Mouse (Mus musculus): Measurements from ENCODE around the gene AU022252. TPM values are rescaled to one million over a fixed set of nuclear protein-coding genes. Genes with fewer than 3 reads are reported as not detected.

AU022252 gene
- total and polyA plus RNA-seq, 3 experiments = 12.3 to 24.9 TPM; not detected in 1

- Histone ChIP-seq H3K9me3 (replicated peaks; ENCODE audit: insufficient read depth, low read length) (no peaks in the 10 kb centered on the region), H3K4me1 (ENCODE audit: control insufficient read depth in 1 of 2, insufficient read depth in 2 of 2, low read length in 2 of 2) (peaks cover 0 to 12% of the 10 kb centered on the region in 2 experiments; a peak in 2 of 4 replicates), H3K4me3 (ENCODE audit: control insufficient read depth in 1 of 2, insufficient read depth in 1 of 2, low read depth in 2 of 2, low read length in 2 of 2) (no peak overlapping the region), H3K27ac (ENCODE audit: control insufficient read depth, low read depth, low read length) (no peak overlapping the region), H3K9ac (ENCODE audit: control insufficient read depth, low read depth, low read length, poor library complexity, severe bottlenecking) (no peak overlapping the region), H3K36me3 (ENCODE audit: control insufficient read depth in 1 of 2, insufficient read depth in 2 of 2, low read length in 2 of 2) (peaks cover 0 to 15% of the 10 kb centered on the region in 2 experiments; a peak in 2 of 4 replicates), H3K27me3 (ENCODE audit: control insufficient read depth in 1 of 2, insufficient read depth in 2 of 2, low read length in 2 of 2) (no peaks in the 10 kb centered on the region), H3K79me2 (ENCODE audit: control insufficient read depth, insufficient read depth, low read length, poor library complexity) (no peaks in the 10 kb centered on the region)
- TF ChIP-seq MYB (IDR thresholded peaks at IDR 0.05; ENCODE audit: low read depth, low read length) = no peak
- no peak for TF ChIP-seq GABPA (IDR thresholded peaks at IDR 0.05; ENCODE audit: low read depth, low read length)
- no peak for TF ChIP-seq BHLHE40 (IDR thresholded peaks at IDR 0.05; ENCODE audit: borderline replicate concordance, low read depth, low read length)
- TF ChIP-seq CHD2 (IDR thresholded peaks at IDR 0.05; ENCODE audit: low read length) = no peak
- TF ChIP-seq MXI1 (IDR thresholded peaks at IDR 0.05; ENCODE audit: low read depth, low read length) = no peak
- no peak for TF ChIP-seq RAD21 (IDR thresholded peaks at IDR 0.05; ENCODE audit: low read depth, low read length)
- TF ChIP-seq SMC3 (IDR thresholded peaks at IDR 0.05; ENCODE audit: low read depth, low read length) = no peak
- no peak for TF ChIP-seq ELF1 (IDR thresholded peaks at IDR 0.05; ENCODE audit: low read depth, low read length)
- TF ChIP-seq POLR2AphosphoS5 (IDR thresholded peaks at IDR 0.05; ENCODE audit: borderline replicate concordance, low read depth, low read length) = no peak
- TF ChIP-seq CTCF (IDR thresholded peaks at IDR 0.05 in 2 of 3, conservative IDR thresholded peaks at IDR 0.05 in 1 of 3; ENCODE audit: control insufficient read depth in 1 of 3, insufficient read depth in 1 of 3, low read depth in 2 of 3, low read length in 3 of 3, poor library complexity in 1 of 3, severe bottlenecking in 1 of 3) = no peak
- no peak for TF ChIP-seq USF1 (IDR thresholded peaks at IDR 0.05; ENCODE audit: low read depth, low read length)
- no peak for TF ChIP-seq TBP (IDR thresholded peaks at IDR 0.05; ENCODE audit: low read depth, low read length)
- TF ChIP-seq SIN3A (IDR thresholded peaks at IDR 0.05; ENCODE audit: low read length) = no peak
- no peak for TF ChIP-seq MAX (IDR thresholded peaks at IDR 0.05; ENCODE audit: low read length)
- TF ChIP-seq NRF1 (IDR thresholded peaks at IDR 0.05; ENCODE audit: insufficient read depth, low read depth, low read length, poor library complexity, severe bottlenecking) = no peak
- no peak for DNase-seq (ENCODE audit: low read depth, low spot score)
Observed at GRCm38 (mm10) chr4:119224534-119224933, 8.0 kb downstream of the AU022252 start.

GRCm38 (mm10) chr4:119223696-119224095 is 8.8 kb downstream of the AU022252 start:
- TF ChIP-seq MAX (IDR thresholded peaks at IDR 0.05; ENCODE audit: low read length) (no peak), RAD21 (IDR thresholded peaks at IDR 0.05; ENCODE audit: low read depth, low read length) (peak; percentile 73), GATA1 (IDR thresholded peaks at IDR 0.05; ENCODE audit: low read depth, low read length) (0 out of 2 replicates have a peak, but pooled peaks have one; percentile 12), ZC3H11A (IDR thresholded peaks at IDR 0.05; ENCODE audit: low read depth, low read length) (peak; percentile 39), ELF1 (IDR thresholded peaks at IDR 0.05; ENCODE audit: low read depth, low read length) (peak; percentile 70; the same call in 1 of the 2 replicates), ZNF384 (IDR thresholded peaks at IDR 0.05; ENCODE audit: low read depth, low read length) (peak; percentile 29; the same call in 1 of the 2 replicates), CTCF (IDR thresholded peaks at IDR 0.05 in 2 of 3, conservative IDR thresholded peaks at IDR 0.05 in 1 of 3; ENCODE audit: control insufficient read depth in 1 of 3, insufficient read depth in 1 of 3, low read depth in 2 of 3, low read length in 3 of 3, poor library complexity in 1 of 3, severe bottlenecking in 1 of 3) (peak; percentile 63 to 89 (median 85)), HCFC1 (IDR thresholded peaks at IDR 0.05; ENCODE audit: low read depth, low read length) (0 out of 2 replicates have a peak, but pooled peaks have one; percentile 30), SMC3 (IDR thresholded peaks at IDR 0.05; ENCODE audit: low read depth, low read length) (peak; percentile 77), SIN3A (IDR thresholded peaks at IDR 0.05; ENCODE audit: low read length) (peak; percentile 61), POLR2A (IDR thresholded peaks at IDR 0.05; ENCODE audit: control insufficient read depth in 1 of 2, insufficient read depth in 1 of 2, low read depth in 1 of 2, low read length in 2 of 2, poor library complexity in 1 of 2) (no peak), RCOR1 (IDR thresholded peaks at IDR 0.05; ENCODE audit: low read depth, low read length) (0 out of 2 replicates have a peak, but pooled peaks have one; percentile 13), POLR2AphosphoS5 (IDR thresholded peaks at IDR 0.05; ENCODE audit: borderline replicate concordance, low read depth, low read length) (no peak)
- Histone ChIP-seq H3K79me2 (ENCODE audit: control insufficient read depth, insufficient read depth, low read length, poor library complexity) (no peaks in the 10 kb centered on the region), H3K9ac (ENCODE audit: control insufficient read depth, low read depth, low read length, poor library complexity, severe bottlenecking) (no peak overlapping the region), H3K27me3 (ENCODE audit: control insufficient read depth in 1 of 2, insufficient read depth in 2 of 2, low read length in 2 of 2) (no peaks in the 10 kb centered on the region), H3K4me3 (ENCODE audit: control insufficient read depth in 1 of 2, insufficient read depth in 1 of 2, low read depth in 2 of 2, low read length in 2 of 2) (no peak overlapping the region), H3K4me1 (ENCODE audit: control insufficient read depth in 1 of 2, insufficient read depth in 2 of 2, low read length in 2 of 2) (peaks cover 0 to 12% of the 10 kb centered on the region in 2 experiments; a peak in 2 of 4 replicates), H3K27ac (ENCODE audit: control insufficient read depth, low read depth, low read length) (no peak overlapping the region), H3K36me3 (ENCODE audit: control insufficient read depth in 1 of 2, insufficient read depth in 2 of 2, low read length in 2 of 2) (peaks cover 0 to 15% of the 10 kb centered on the region in 2 experiments; a peak in 2 of 4 replicates), H3K9me3 (replicated peaks; ENCODE audit: insufficient read depth, low read length) (no peaks in the 10 kb centered on the region)
- peak; percentile 75 for DNase-seq (ENCODE audit: low read depth, low spot score)

Measured in MEL (cell line).